ENCODE assay signal across 18 mouse cellular contexts in the genomic region with DNA sequence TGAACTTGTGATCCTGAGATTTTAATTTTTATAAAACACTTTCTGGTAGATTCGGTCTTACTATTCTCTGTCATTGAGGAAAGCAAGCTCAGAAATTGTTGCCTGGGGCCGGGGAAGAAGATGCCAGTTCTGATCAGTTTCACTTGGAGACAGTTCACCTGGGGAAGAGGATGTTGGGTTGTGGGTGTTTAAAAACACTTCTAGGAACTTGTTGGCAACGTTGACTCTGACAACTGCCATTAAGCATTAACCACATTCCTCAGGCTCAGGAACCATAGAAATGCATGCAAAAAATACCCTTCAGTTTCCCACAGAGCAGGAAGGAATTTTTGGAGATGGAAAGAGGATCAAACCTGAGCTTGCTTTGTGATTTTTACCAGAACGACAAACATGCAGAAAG. TPM values are rescaled to one million over a fixed set of nuclear protein-coding genes. Genes with fewer than 3 reads are reported as not detected.
DNase-seq lines count a peak whose midpoint lies in the region; ATAC-seq and TF ChIP-seq lines count a peak whose summit lies in the region.
"Had no signal": no experiment of that assay in that cellular context is flagged by ENCODE, and none has a peak within 500 bp of the region (broad histone marks: within the 10 kb centered on the region; RNA-seq: fewer than 3 reads in every experiment).

No protein-coding gene starts in this region.

- H3K4me1 ChIP-seq in kidney, postnatal 0 days (replicated peaks; ENCODE audit: insufficient read depth, low read length): peaks cover 3% of the 10 kb centered on the region; the same call in 1 of the 2 replicates
- 0 out of 2 replicates have a peak, but pooled peaks cover 2% of the 10 kb centered on the region for H3K4me1 ChIP-seq in thymus, adult 2 months (replicated peaks; ENCODE audit: control insufficient read depth, insufficient read depth, low read length)
- H3K4me1 ChIP-seq: forebrain, embryonic 13.5 days; neural tube, embryonic 15.5 days had no signal

- H3K27ac ChIP-seq in kidney, postnatal 0 days: peak overlapping the region; percentile 89
- H3K27ac ChIP-seq in thymus, adult 2 months (ENCODE audit: control insufficient read depth, insufficient read depth, low read length): no peak overlapping the region
- H3K27ac ChIP-seq: forebrain, embryonic 13.5 days; gastrocnemius, adult 2 months; macrophage; neural tube, embryonic 15.5 days had no signal

- no peak overlapping the region for H3K9ac ChIP-seq in kidney, postnatal 0 days (ENCODE audit: low read depth, low read length)
- H3K9ac ChIP-seq: forebrain, embryonic 13.5 days; heart, embryonic 12.5 days; neural tube, embryonic 15.5 days had no signal

- WGBS in kidney, postnatal 0 days: 51% methylated on average over 4 of the region's 4 CpGs
- WGBS in thymus, adult 2 months: 34% methylated on average over 4 of the region's 4 CpGs

- no peaks in the 10 kb centered on the region for H3K9me3 ChIP-seq in kidney, postnatal 0 days (replicated peaks; ENCODE audit: low read length)
- H3K9me3 ChIP-seq: forebrain, embryonic 13.5 days; heart, embryonic 12.5 days; neural tube, embryonic 15.5 days had no signal

- no peaks in the 10 kb centered on the region for H3K36me3 ChIP-seq in kidney, postnatal 0 days (ENCODE audit: insufficient read depth, low read length)
- H3K36me3 ChIP-seq in thymus, adult 2 months (ENCODE audit: control insufficient read depth, insufficient read depth, low read length): no peaks in the 10 kb centered on the region
- H3K36me3 ChIP-seq: heart, embryonic 12.5 days; neural tube, embryonic 15.5 days had no signal

- H3K4me3 ChIP-seq in kidney, postnatal 0 days (replicated peaks; ENCODE audit: low read depth, low read length): no peak overlapping the region
- no peak overlapping the region for H3K4me3 ChIP-seq in thymus, adult 2 months (ENCODE audit: control insufficient read depth, insufficient read depth, low read length)
- H3K4me3 ChIP-seq: forebrain, embryonic 13.5 days; gastrocnemius, adult 2 months; heart, embryonic 12.5 days; neural tube, embryonic 15.5 days had no signal

- H3K4me2 ChIP-seq in kidney, postnatal 0 days (ENCODE audit: low read length): no peak overlapping the region
- H3K4me2 ChIP-seq: forebrain, embryonic 13.5 days; heart, embryonic 12.5 days; neural tube, embryonic 15.5 days had no signal

- TF ChIP-seq CTCF in kidney, postnatal 0 days (IDR thresholded peaks at IDR 0.05; ENCODE audit: low read depth): no peak
- TF ChIP-seq CTCF in thymus, adult 2 months (IDR thresholded peaks at IDR 0.05; ENCODE audit: borderline replicate concordance, control insufficient read depth, extremely low read depth, insufficient read depth, low read length, poor library complexity): no peak

- H3K27me3 ChIP-seq in kidney, postnatal 0 days (ENCODE audit: insufficient read depth, low read length): no peaks in the 10 kb centered on the region
- H3K27me3 ChIP-seq in thymus, adult 2 months (ENCODE audit: control insufficient read depth, insufficient read depth, low read length): no peaks in the 10 kb centered on the region
- H3K27me3 ChIP-seq: forebrain, embryonic 13.5 days; heart, embryonic 12.5 days; neural tube, embryonic 15.5 days had no signal

- TF ChIP-seq POLR2A in thymus, adult 2 months (IDR thresholded peaks at IDR 0.05; ENCODE audit: control insufficient read depth, extremely low read depth, insufficient read depth, low read length, poor library complexity): no peak

- peak; percentile 34 for ATAC-seq in CD4-positive, CD25-positive, alpha-beta regulatory T cell, adult 4 months
- no peak for ATAC-seq in kidney, postnatal 0 days (replicated peaks; ENCODE audit: low FRiP score, low read depth)
- ATAC-seq: forebrain, embryonic 13.5 days had no signal

- DNase-seq in 3134 (ENCODE audit: extremely low read depth, insufficient read length, low spot score): peak; percentile 16
- peak; percentile 35 for DNase-seq in induced T-regulatory cell, adult 2 months (ENCODE audit: low read depth)
- peak; percentile 53 for DNase-seq in kidney, postnatal 0 days (ENCODE audit: low spot score)
- DNase-seq in left cerebral cortex, adult 18-20 months (ENCODE audit: low spot score in 2 of 2): no peak
- DNase-seq in thymus, adult 2 months: no peak
- DNase-seq in frontal cortex, postnatal 14 days (ENCODE audit: low spot score in 2 of 2): no peak
- DNase-seq in frontal cortex, postnatal 25 days (ENCODE audit: low spot score in 2 of 2): no peak
- DNase-seq: adrenal gland, adult 8-10 months; cerebellum, adult 9-10 months; gastrocnemius, adult 2 months; liver; lung, adult 2 months; thymus, adult 18-20 months had no signal

RNA-seq across cellular contexts. Expression of gene Fhl2, which starts 28.2 kb away (rescaled TPM):
- polyA plus RNA-seq in CD4-positive, CD25-positive, alpha-beta regulatory T cell, adult 4 months (2017; shearing (Covaris generic)): 1 to 10 TPM in 1 of 2 experiments, under 1 TPM in 1; 0.89 to 1.9 TPM
- polyA plus RNA-seq in kidney, postnatal 0 days (2015; fragmentation: Nextera tagmentation; extraction: Ambion mirVana): 135 and 145 TPM in 2 replicates
- 10 to 100 TPM; 48.9 to 55.4 TPM for total RNA-seq in left cerebral cortex, adult 18-20 months (2021)
- 5.5 and 58.9 TPM in 2 replicates for polyA plus RNA-seq in thymus, adult 2 months (2012; rRNA removed)
- polyA plus RNA-seq: macrophage had no signal

Comparison
In these comparisons a context has a peak if more than half of its experiments do, and no peak if none do; other contexts are left out.
1. DNase-seq: peak in 3134 (single experiment), induced T-regulatory cell, adult 2 months (single experiment) and kidney, postnatal 0 days (single experiment); none in left cerebral cortex, adult 18-20 months (0 of 2), thymus, adult 2 months (single experiment), frontal cortex, postnatal 14 days (0 of 2) and frontal cortex, postnatal 25 days (0 of 2).